Mouse (Mus musculus): ENCODE results near the gene Zscan12. TPM values are rescaled to one million over a fixed set of nuclear protein-coding genes. Genes with fewer than 3 reads are reported as not detected.

The Zscan12 gene
- polyA plus RNA-seq (2015; fragmentation: Nextera tagmentation; extraction: Ambion mirVana): 7.1 and 7.7 TPM in 2 replicates

- H3K27me3 ChIP-seq (replicated peaks): no peaks in the 10 kb centered on the region
- H3K36me3 ChIP-seq: peaks cover 20% of the 10 kb centered on the region
- H3K9ac ChIP-seq: peak within 1 kb of the TSS; percentile 91
- peak within 1 kb of the TSS; percentile 74 for H3K4me2 ChIP-seq
- no peaks in the 10 kb centered on the region for H3K9me3 ChIP-seq
- peak within 1 kb of the TSS; percentile 76 for H3K27ac ChIP-seq (replicated peaks)
- WGBS: under 1% methylated on average over 29 of the region's 29 CpGs
- peaks cover 23% of the 10 kb centered on the region for H3K4me1 ChIP-seq
- H3K4me3 ChIP-seq: peak within 1 kb of the TSS; percentile 69
- ATAC-seq (ENCODE audit: extremely low read depth, insufficient number of reproducible peaks, low FRiP score, low TSS enrichment): peak; percentile 94
These were observed at the start of gene Zscan12 for GRCm38 (mm10) chr13:21362621-21363248. Gene Zscan12, plus strand, starts transcription at chr13:21362820.

- Histone ChIP-seq H3K4me2 (no peak overlapping the region), H3K4me3 (no peak overlapping the region), H3K36me3 (no peaks in the 10 kb centered on the region), H3K9me3 (no peaks in the 10 kb centered on the region), H3K27me3 (replicated peaks) (no peaks in the 10 kb centered on the region), H3K9ac (no peak overlapping the region), H3K27ac (replicated peaks) (no peak overlapping the region), H3K4me1 (no peaks in the 10 kb centered on the region)
- no peak for ATAC-seq (ENCODE audit: extremely low read depth, insufficient number of reproducible peaks, low FRiP score, low TSS enrichment)
- WGBS: 30% methylated on average over 5 of the region's 5 CpGs
These were observed 49.8 kb upstream of the Zscan12 start for GRCm38 (mm10) chr13:21312854-21313253.

DNA sequence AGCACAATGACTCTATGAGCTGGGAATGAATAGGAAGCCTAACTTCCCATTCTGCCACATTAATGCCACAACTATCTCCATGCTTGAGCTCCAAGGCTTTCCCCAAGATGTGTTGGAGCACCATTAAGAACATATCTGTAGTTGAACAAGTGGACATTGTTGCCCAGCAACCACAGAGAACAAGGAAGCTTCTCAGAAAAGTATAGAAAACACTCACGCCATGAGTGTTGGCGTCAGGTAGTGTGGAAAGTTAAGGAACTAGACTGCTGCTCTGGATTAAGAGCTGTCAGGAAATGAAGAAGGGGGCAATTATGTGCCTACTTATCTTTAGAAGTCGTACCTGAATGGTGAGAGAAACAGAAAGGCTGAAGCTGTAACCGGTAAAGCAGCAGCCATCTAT lies 48.7 kb upstream of the Zscan12 start:
- Histone ChIP-seq H3K4me3 (no peak overlapping the region), H3K36me3 (no peaks in the 10 kb centered on the region), H3K4me1 (no peaks in the 10 kb centered on the region), H3K27ac (replicated peaks) (no peak overlapping the region), H3K27me3 (replicated peaks) (no peaks in the 10 kb centered on the region), H3K4me2 (no peak overlapping the region), H3K9ac (no peak overlapping the region), H3K9me3 (no peaks in the 10 kb centered on the region)
- WGBS: 80% methylated on average over 4 of the region's 4 CpGs
- ATAC-seq (ENCODE audit: extremely low read depth, insufficient number of reproducible peaks, low FRiP score, low TSS enrichment): no peak

GRCm38 (mm10) chr13:21320262-21320661 lies 42.4 kb upstream of the Zscan12 start:
- Histone ChIP-seq H3K4me2 (no peak overlapping the region), H3K9ac (no peak overlapping the region), H3K9me3 (no peaks in the 10 kb centered on the region), H3K4me3 (no peak overlapping the region), H3K27ac (replicated peaks) (no peak overlapping the region), H3K4me1 (peaks cover 3% of the 10 kb centered on the region; the same call in 1 of the 2 replicates), H3K36me3 (no peaks in the 10 kb centered on the region), H3K27me3 (replicated peaks) (peaks cover 2% of the 10 kb centered on the region; the same call in 1 of the 2 replicates)
- ATAC-seq (ENCODE audit: extremely low read depth, insufficient number of reproducible peaks, low FRiP score, low TSS enrichment): no peak
- WGBS: 40% methylated on average over 3 of the region's 3 CpGs

- peak overlapping the region; percentile 65 for H3K4me2 ChIP-seq
- no peaks in the 10 kb centered on the region for H3K36me3 ChIP-seq
- H3K4me3 ChIP-seq: peak overlapping the region; percentile 48
- H3K27ac ChIP-seq (replicated peaks): no peak overlapping the region
- peak overlapping the region; percentile 71 for H3K9ac ChIP-seq
- peaks cover 2% of the 10 kb centered on the region; the same call in 1 of the 2 replicates for H3K27me3 ChIP-seq (replicated peaks)
- no peak for ATAC-seq (ENCODE audit: extremely low read depth, insufficient number of reproducible peaks, low FRiP score, low TSS enrichment)
- no peaks in the 10 kb centered on the region for H3K9me3 ChIP-seq
- WGBS: 5% methylated on average over 18 of the region's 18 CpGs
- H3K4me1 ChIP-seq: peaks cover 3% of the 10 kb centered on the region; the same call in 1 of the 2 replicates
These were observed 40.6 kb upstream of the Zscan12 start for GRCm38 (mm10) chr13:21321890-21322494.

GRCm38 (mm10) chr13:21322509-21323375 lies 39.9 kb upstream of the Zscan12 start:
- Histone ChIP-seq H3K9ac (peak overlapping the region; percentile 71), H3K27ac (replicated peaks) (no peak overlapping the region), H3K27me3 (replicated peaks) (peaks cover 2% of the 10 kb centered on the region; the same call in 1 of the 2 replicates), H3K4me2 (peak overlapping the region; percentile 65), H3K9me3 (no peaks in the 10 kb centered on the region), H3K4me1 (peaks cover 8% of the 10 kb centered on the region), H3K4me3 (peak overlapping the region; percentile 48), H3K36me3 (no peaks in the 10 kb centered on the region)
- 15% methylated on average over 18 of the region's 18 CpGs for WGBS
- no peak for ATAC-seq (ENCODE audit: extremely low read depth, insufficient number of reproducible peaks, low FRiP score, low TSS enrichment)

GRCm38 (mm10) chr13:21323405-21323804 lies 39.2 kb upstream of the Zscan12 start:
- Histone ChIP-seq H3K4me2 (peak overlapping the region; percentile 65), H3K9me3 (no peaks in the 10 kb centered on the region), H3K9ac (no peak overlapping the region), H3K4me1 (peaks cover 8% of the 10 kb centered on the region), H3K36me3 (no peaks in the 10 kb centered on the region), H3K4me3 (peak overlapping the region; percentile 48), H3K27ac (replicated peaks) (no peak overlapping the region), H3K27me3 (replicated peaks) (peaks cover 2% of the 10 kb centered on the region; the same call in 1 of the 2 replicates)
- 65% methylated on average over 6 of the region's 6 CpGs for WGBS
- no peak for ATAC-seq (ENCODE audit: extremely low read depth, insufficient number of reproducible peaks, low FRiP score, low TSS enrichment)

DNA sequence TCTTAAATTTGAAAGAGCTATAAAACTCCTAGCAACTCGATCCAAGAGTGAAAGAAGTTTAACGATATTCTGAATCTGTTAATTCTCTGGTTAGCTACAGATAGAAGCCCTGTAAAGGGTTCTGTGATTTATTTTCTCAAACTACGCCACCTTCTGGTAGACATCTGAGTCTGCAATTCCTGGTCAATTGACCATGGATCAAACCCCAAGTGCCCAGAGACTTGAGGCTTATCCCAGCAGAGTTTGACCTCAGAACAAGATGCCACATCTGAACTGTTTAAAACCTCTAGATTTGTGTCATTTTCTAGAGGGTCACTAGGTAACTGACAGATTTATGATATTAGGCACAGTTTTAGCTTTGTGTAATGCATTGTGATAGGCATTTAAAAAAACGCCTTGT lies 36.4 kb upstream of the Zscan12 start:
- ATAC-seq (ENCODE audit: extremely low read depth, insufficient number of reproducible peaks, low FRiP score, low TSS enrichment): no peak

GRCm38 (mm10) chr13:21326657-21327211 lies 35.9 kb upstream of the Zscan12 start:
- no peak overlapping the region; the same call in 1 of the 2 replicates for H3K27ac ChIP-seq (replicated peaks)
- H3K4me3 ChIP-seq: peak overlapping the region; percentile 57
- peaks cover 8% of the 10 kb centered on the region for H3K4me1 ChIP-seq
- WGBS: under 1% methylated on average over 24 of the region's 24 CpGs
- peak overlapping the region; percentile 82 for H3K4me2 ChIP-seq
- H3K27me3 ChIP-seq (replicated peaks): peaks cover 2% of the 10 kb centered on the region; the same call in 1 of the 2 replicates
- peak overlapping the region; percentile 79 for H3K9ac ChIP-seq
- no peak for ATAC-seq (ENCODE audit: extremely low read depth, insufficient number of reproducible peaks, low FRiP score, low TSS enrichment)
- H3K36me3 ChIP-seq: no peaks in the 10 kb centered on the region
- H3K9me3 ChIP-seq: no peaks in the 10 kb centered on the region

More for the DNA sequence above, 36.4 kb upstream of the Zscan12 start:
- 10% methylated on average over 4 of the region's 4 CpGs for WGBS
- H3K4me3 ChIP-seq: peak overlapping the region; percentile 57
- peaks cover 8% of the 10 kb centered on the region for H3K4me1 ChIP-seq
- no peak overlapping the region for H3K9ac ChIP-seq
- H3K36me3 ChIP-seq: no peaks in the 10 kb centered on the region
- no peak overlapping the region for H3K27ac ChIP-seq (replicated peaks)
- no peaks in the 10 kb centered on the region for H3K9me3 ChIP-seq
- peak overlapping the region; percentile 82 for H3K4me2 ChIP-seq
- H3K27me3 ChIP-seq (replicated peaks): peaks cover 2% of the 10 kb centered on the region; the same call in 1 of the 2 replicates

GRCm38 (mm10) chr13:21327424-21327823 lies 35.2 kb upstream of the Zscan12 start:
- peaks cover 8% of the 10 kb centered on the region for H3K4me1 ChIP-seq
- no peaks in the 10 kb centered on the region; the same call in 1 of the 2 replicates for H3K27me3 ChIP-seq (replicated peaks)
- WGBS: under 1% methylated on average over 9 of the region's 9 CpGs
- peak overlapping the region; percentile 79 for H3K9ac ChIP-seq
- H3K4me2 ChIP-seq: peak overlapping the region; percentile 82
- peak overlapping the region; percentile 57 for H3K4me3 ChIP-seq
- ATAC-seq (ENCODE audit: extremely low read depth, insufficient number of reproducible peaks, low FRiP score, low TSS enrichment): no peak
- H3K27ac ChIP-seq (replicated peaks): no peak overlapping the region
- no peaks in the 10 kb centered on the region for H3K9me3 ChIP-seq
- no peaks in the 10 kb centered on the region for H3K36me3 ChIP-seq

- Histone ChIP-seq H3K4me1 (no peaks in the 10 kb centered on the region), H3K36me3 (no peaks in the 10 kb centered on the region), H3K9ac (no peak within 1 kb of the TSS), H3K27me3 (replicated peaks) (no peaks in the 10 kb centered on the region), H3K27ac (replicated peaks) (no peak within 1 kb of the TSS), H3K9me3 (no peaks in the 10 kb centered on the region), H3K4me3 (no peak within 1 kb of the TSS), H3K4me2 (no peak within 1 kb of the TSS)
- 78% methylated on average over 1 of the region's 1 CpGs for WGBS
- ATAC-seq (ENCODE audit: extremely low read depth, insufficient number of reproducible peaks, low FRiP score, low TSS enrichment): no peak
These were observed 16.0 kb upstream of the Zscan12 start, which contains the start of gene Olfr1367 for GRCm38 (mm10) chr13:21346610-21347009. Gene Olfr1367, plus strand, starts transcription at chr13:21346910.

Data from heart, embryonic 13.5 days (tissue).